Mouse (Mus musculus) megakaryocyte-erythroid progenitor cell, adult 5-6 weeks (primary cell): ENCODE results near the gene Gpr19. TPM values are rescaled to one million over a fixed set of nuclear protein-coding genes. Genes with fewer than 3 reads are reported as not detected.

Experiments
- ATAC-seq: replicated peaks from 2 replicates; pipeline ENCODE4 v1.8.0; 2016; ENCODE audit warnings: mild to moderate bottlenecking, inconsistent platforms; ENCODE audit not compliant: severe bottlenecking, poor library complexity, low FRiP score, low TSS enrichment
- total RNA-seq, 2 experiments: library from RNA; stranded (forward) in 1 of 2; stranded (reverse) in 1 of 2; fragments of 200-1000, 215-1000 nt in 1 of 2; fragments of >200 nt in 1 of 2; fragmentation: Nextera tagmentation in 1 of 2; gene quantifications; 2 replicates each; pipeline ENCODE4 v1.2.3; 2014 to 2017

The Gpr19 gene
- total RNA-seq, 2 experiments from 2014 or later: 6.9 to 7.0 TPM

GRCm38 (mm10) chr6:134862671-134863104 lies 35.7 kb downstream of the Gpr19 start:
- no peak for ATAC-seq

- no peak for ATAC-seq
Measured at GRCm38 (mm10) chr6:134861386-134861785, 37.0 kb downstream of the Gpr19 start.

GRCm38 (mm10) chr6:134860275-134860674 lies 38.1 kb downstream of the Gpr19 start:
- ATAC-seq: no peak

GRCm38 (mm10) chr6:134859021-134859420 lies 39.4 kb downstream of the Gpr19 start:
- no peak for ATAC-seq

- no peak for ATAC-seq
Measured at GRCm38 (mm10) chr6:134855926-134856325, 42.5 kb downstream of the Gpr19 start.

GRCm38 (mm10) chr6:134854782-134855181 lies 43.6 kb downstream of the Gpr19 start:
- no peak for ATAC-seq

- no peak for ATAC-seq
Measured at GRCm38 (mm10) chr6:134849985-134850384, 48.4 kb downstream of the Gpr19 start.

GRCm38 (mm10) chr6:134849461-134849860 lies 48.9 kb downstream of the Gpr19 start:
- ATAC-seq: no peak

- peak; percentile 59; the same call in 1 of the 2 replicates for ATAC-seq
Measured at GRCm38 (mm10) chr6:134848197-134848890, 50.0 kb downstream of the Gpr19 start.

- no peak for ATAC-seq
Measured at GRCm38 (mm10) chr6:134847550-134847949, 50.8 kb downstream of the Gpr19 start.

GRCm38 (mm10) chr6:134846308-134846707 lies 52.1 kb downstream of the Gpr19 start:
- ATAC-seq: no peak

GRCm38 (mm10) chr6:134845726-134846125 lies 52.7 kb downstream of the Gpr19 start:
- no peak for ATAC-seq

GRCm38 (mm10) chr6:134840346-134840745 lies 58.0 kb downstream of the Gpr19 start:
- ATAC-seq: no peak

GRCm38 (mm10) chr6:134838111-134838510 lies 60.3 kb downstream of the Gpr19 start:
- ATAC-seq: no peak

GRCm38 (mm10) chr6:134834585-134835251 lies 63.7 kb downstream of the Gpr19 start:
- ATAC-seq: peak; percentile 76

- no peak for ATAC-seq
Measured at GRCm38 (mm10) chr6:134830776-134831175, 67.6 kb downstream of the Gpr19 start.

- ATAC-seq: peak; percentile 81
Measured at GRCm38 (mm10) chr6:134829786-134830700, 68.3 kb downstream of the Gpr19 start, which contains the start of gene Crebl2. TSS of gene Crebl2 (plus strand) at chr6:134830154.

GRCm38 (mm10) chr6:134822844-134823243 lies 75.5 kb downstream of the Gpr19 start:
- ATAC-seq: no peak

GRCm38 (mm10) chr6:134820411-134820810 lies 78.0 kb downstream of the Gpr19 start:
- ATAC-seq: no peak

- no peak for ATAC-seq
Measured at GRCm38 (mm10) chr6:134819741-134820140, 78.6 kb downstream of the Gpr19 start.
